Mouse (Mus musculus) fibroblast of lung, adult 2 months (primary cell): Measurements from ENCODE around the gene Aldh3a1.

ENCODE experiments used
- DNase-seq: peaks from one replicate; pipeline ENCODE4 v3.0.0-alpha.2; 2011; ENCODE audit warnings: low read depth

Aldh3a1 gene

GRCm38 (mm10) chr11:61236015-61236414 lies 28.7 kb downstream of the Aldh3a1 start:
- DNase-seq: no peak

- no peak for DNase-seq
These were observed 37.1 kb downstream of the Aldh3a1 start for GRCm38 (mm10) chr11:61244406-61244805.

- DNase-seq: no peak
These were observed 44.4 kb downstream of the Aldh3a1 start for GRCm38 (mm10) chr11:61251741-61252140.

- no peak for DNase-seq
These were observed 45.5 kb downstream of the Aldh3a1 start for GRCm38 (mm10) chr11:61252807-61253206.

GRCm38 (mm10) chr11:61259106-61259505 lies 51.8 kb downstream of the Aldh3a1 start:
- DNase-seq: no peak

- no peak for DNase-seq
These were observed 55.2 kb downstream of the Aldh3a1 start for GRCm38 (mm10) chr11:61262516-61262915.

- no peak for DNase-seq
These were observed 56.5 kb downstream of the Aldh3a1 start for GRCm38 (mm10) chr11:61263841-61264240.

- DNase-seq: peak; percentile 87
These were observed 59.5 kb downstream of the Aldh3a1 start, which contains the start of gene Aldh3a2 for GRCm38 (mm10) chr11:61266551-61267533. TSS of gene Aldh3a2 (minus strand) at chr11:61267464.
